Mouse (Mus musculus): ENCODE data around the gene Erc1.

Erc1 gene

DNA sequence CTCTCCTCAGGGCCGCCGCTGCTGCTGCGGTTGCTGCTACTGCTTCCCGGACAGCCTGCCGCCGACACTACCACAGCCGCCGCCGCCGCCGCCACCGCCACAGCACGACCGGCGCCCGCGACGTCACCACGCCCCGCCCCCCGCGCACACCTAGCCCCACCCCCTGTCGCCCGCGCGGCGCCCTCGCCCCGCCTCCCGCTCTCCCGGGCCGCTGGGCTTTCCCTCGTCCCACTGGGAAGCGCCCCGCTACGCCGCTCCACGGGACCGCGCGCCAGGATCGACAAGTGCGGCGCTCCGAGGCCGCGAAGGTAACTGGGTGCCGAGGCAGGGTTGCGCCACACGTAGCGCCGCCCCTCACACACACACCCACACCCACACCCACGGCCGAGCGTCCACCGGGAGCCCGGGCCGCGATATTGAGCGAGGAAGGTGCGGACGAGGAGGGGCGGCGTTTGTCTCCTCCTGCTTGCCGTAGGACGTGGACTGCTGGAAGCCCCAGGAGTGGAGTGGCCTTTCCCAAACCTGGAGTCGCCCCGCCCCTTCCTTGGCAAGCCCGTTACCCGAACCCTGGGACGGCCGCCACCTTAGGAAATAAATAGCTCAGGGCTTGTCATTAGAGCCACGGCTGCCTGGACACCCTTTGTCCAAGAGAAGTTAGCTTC, at the start of gene Erc1:
Erc1 (minus strand) TSS at position 134 of the 662 bp plus-strand sequence.
- CTCF ChIA-PET: no interaction called here

DNA sequence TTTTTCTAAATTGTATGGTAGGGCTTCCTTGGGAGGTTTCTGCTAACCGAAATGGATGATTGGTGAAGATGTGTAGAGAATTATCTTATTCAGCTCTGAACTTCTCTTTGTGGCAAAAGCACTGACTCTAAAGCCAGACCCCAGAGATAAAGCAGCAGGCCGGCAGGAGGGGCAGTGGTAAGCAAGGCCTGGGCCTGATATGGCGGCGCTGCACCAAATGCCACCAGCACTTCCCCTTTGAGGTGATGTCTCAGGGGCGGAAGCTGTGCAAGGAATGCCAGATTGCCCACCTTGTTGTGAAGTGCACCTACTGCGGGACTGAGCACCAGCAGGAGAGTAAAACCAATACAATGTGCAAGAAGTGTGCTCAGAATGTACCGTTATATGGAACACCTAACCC, 44.7 kb upstream of the Erc1 start:
- CTCF ChIA-PET: no interaction called here

DNA sequence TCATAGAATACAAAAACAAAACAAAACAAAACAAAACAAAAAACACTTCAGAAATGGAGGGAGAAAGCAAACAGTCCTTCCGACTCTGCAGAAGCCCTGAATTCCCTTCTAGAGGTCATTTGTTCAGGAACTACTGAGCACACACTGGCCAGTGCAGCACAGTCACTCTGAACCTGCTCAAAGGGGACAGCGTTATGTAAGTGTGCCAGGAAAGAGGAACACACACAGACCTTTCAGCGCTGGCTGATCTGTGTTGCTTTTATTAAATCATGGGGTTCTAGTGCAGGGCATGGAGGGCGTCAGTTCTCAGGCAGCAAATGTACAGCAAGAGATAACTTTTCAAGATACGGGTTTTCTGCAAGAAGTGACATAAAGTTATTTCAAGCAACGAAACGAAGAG, 35.2 kb upstream of the Erc1 start:
- CTCF ChIA-PET: interaction anchor here (0.7 kb wide), 1 partner anchor 325 kb away, joined by 9 read pairs; no protein-coding TSS in a partner anchor

DNA sequence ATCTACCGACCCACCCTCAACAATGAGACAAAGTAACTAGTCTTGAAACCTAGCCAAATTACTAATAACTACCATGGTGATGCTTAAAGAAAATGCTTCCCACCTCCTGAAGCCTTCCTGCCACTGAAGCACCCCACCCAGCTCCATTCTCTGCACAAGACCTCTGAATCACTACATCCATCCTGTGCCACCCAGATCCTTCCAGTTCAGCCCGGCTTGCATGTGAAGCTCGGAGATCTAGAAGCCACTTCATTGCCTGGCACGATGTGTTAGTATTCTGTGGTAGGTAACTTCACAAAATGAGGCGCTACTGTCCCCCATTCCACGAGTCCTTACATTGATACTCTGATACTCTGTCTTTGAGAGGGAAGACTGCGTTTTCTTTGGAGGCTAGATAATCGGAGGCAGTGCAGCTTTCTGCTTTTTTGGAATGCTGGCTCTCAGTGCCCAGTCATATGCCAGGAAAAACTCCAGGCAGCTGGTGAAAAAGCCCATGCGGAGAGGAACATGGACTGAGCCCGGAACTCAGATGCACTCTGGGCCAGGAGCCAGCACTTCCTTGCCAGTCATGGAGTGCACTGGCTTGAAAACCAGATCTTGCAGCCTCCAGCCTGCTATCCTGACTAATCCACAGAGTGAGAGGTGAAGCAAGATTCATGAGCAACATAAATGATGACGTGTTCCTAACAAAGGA, 16.5 kb upstream of the Erc1 start:
- CTCF ChIA-PET: no interaction called here

- CTCF ChIA-PET: no interaction called here
Measured at GRCm38 (mm10) chr6:119861519-119861918, 13.6 kb upstream of the Erc1 start.

DNA sequence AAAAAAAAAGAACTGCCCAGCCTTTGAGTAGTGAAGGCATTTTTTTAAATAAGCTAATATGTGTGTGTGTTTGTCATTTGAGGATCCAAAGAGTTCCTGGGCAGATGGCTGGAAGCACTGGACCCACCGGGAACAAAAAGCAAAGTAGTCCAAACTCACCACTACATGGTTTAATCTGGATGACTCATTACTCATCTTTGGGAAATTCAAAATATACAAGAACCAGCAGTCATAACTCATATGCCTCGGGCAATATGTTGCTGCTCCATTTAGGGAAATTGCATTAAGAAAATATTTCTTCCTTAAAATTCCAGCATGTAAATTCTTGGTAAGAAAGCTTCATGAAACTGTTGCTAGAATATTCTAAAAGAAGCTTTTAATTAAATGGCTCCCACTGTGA, 12.3 kb upstream of the Erc1 start:
- CTCF ChIA-PET: no interaction called here

- CTCF ChIA-PET: interaction anchor here (0.6 kb wide), 1 partner anchor 338 kb away, joined by 5 read pairs; no protein-coding TSS in a partner anchor
Measured at GRCm38 (mm10) chr6:119855471-119855870, 7.5 kb upstream of the Erc1 start.

DNA sequence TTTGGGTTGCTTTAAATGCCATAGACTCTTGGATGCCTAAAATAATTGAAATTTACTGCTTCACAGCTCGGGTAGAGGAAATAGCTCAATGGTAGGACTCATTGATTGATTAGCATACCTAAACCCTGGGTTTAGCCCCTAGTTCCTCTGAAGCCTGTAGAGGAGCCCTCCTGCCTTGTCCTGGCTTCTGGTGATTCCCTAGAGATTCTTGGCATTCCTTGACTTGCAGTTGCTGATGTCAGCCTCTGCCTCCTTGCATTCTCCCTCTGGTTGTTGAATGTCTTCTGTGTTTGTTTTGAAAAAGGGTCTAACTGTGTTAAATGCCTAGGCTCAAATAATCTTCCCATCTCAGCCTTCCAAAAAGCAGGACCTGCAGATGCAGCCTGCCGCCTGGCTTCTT, 6.2 kb upstream of the Erc1 start:
- CTCF ChIA-PET: interaction anchor here (0.5 kb wide), 1 partner anchor 598 kb away, joined by 3 read pairs; no protein-coding TSS in a partner anchor

DNA sequence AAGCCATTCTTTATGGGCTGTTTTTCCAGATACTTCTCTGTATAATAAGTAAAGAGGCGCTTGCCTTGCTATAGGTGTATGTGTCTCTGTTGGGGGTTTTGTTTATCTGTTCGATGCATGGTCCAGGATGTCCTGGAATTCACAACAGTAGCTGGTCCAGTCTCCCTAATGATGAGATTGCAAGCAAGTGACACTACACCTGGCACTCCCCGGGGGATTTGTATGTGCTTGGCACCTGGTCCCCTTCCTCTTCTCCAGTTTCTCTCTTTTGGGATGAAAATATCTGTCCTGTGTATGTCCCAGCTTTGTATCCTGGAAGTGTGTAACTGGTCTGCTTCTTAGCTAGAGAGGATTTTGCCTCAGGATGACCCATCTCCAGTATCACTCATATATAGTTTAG, 1.9 kb upstream of the Erc1 start:
- CTCF ChIA-PET: no interaction called here

DNA sequence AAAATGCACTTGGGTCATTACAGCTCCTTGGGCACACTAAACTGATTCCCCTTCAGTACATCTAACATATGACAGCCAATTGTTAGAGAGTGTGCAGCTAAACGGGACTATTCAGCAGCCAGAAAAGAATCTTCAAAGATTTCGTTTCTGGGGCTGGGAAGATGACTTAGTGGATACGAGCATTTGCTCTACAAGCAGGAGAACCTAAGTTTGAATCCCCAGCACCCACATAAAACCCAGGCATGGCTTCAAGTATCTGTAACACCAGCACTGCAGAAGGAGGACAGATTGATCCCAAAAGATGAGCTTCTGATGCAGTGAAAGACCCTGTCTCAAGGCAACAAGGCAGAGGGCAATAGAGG, 1.4 kb upstream of the Erc1 start:
- CTCF ChIA-PET: no interaction called here

- CTCF ChIA-PET: no interaction called here
Measured at GRCm38 (mm10) chr6:119848696-119849347, 855 bp upstream of the Erc1 start.

- CTCF ChIA-PET: no interaction called here
Measured at GRCm38 (mm10) chr6:119847518-119848033, 391 bp downstream of the Erc1 start.

DNA sequence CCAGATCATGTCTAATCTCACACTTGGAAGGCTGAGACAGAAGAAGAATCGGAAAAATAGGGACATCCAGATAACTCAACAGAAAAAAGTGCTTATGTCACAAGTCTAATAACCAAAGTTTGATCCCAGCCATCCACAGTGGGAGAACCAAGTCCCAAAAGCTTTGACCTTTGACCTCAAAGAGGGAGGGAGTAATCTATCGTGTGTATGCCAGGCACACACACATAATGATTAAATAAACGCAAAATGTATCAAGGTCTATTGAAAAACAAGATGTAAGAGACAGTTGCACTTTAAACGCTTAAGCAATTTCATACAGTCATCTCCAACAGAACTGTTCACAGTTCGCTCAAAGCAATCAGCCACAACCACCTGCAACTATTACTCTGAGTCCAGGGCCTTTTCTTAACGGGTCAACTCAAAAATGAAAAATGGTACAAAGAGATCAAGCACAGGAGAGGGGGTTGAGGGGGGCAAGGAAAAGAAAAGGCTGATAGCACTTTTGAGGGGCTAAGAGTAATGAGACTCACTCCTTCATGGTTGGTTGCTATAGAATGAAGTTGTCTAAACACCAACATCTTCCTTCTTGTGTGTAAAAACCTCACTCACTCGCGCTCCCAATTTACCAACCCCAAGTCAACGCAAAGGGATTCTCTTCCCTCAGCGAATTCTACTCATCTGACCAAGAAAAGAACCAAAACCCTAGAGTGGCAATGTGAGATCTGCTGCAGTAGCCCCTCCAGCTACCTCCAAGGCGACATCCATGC, 1.0 kb downstream of the Erc1 start:
- CTCF ChIA-PET: no interaction called here

DNA sequence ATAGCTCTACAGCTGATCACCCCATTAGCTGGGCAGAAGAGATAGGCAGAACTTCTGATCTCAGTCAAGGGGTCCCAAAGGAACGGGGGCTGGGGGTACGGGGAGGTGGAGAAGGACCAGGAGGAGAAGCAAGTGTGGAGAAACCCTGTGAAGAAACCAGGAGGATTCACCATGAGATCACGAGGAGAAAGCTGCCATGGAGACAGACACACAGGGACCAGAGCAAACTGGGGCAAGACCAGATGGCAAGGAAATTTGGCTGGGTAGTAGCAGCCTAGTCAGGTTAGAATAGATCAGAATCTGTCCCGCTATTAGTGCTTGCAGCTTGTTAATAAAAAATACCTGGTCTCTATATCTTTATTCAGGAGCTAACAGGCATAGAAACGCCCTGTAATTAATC, 18.0 kb downstream of the Erc1 start:
- CTCF ChIA-PET: no interaction called here

DNA sequence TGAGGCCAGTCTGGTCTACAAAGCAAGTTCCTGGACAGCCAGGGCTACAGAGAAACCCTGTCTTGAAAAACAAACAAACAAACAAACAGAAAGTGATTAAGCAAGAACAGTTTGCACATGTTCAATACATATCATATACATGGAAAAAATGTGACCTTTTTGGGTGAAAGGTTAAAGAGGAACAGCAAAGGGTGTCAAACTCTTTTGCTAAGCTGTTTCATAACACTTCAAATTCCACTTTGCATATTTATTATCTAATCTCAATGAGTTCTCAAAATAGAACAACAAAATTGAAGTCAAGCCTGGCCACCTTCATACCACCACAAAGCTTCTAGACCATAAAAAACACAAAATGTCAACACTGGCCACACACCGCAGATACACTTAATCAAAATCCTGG, 19.8 kb downstream of the Erc1 start:
- CTCF ChIA-PET: no interaction called here

GRCm38 (mm10) chr6:119826701-119827100, 21.3 kb downstream of the Erc1 start:
- CTCF ChIA-PET: no interaction called here

DNA sequence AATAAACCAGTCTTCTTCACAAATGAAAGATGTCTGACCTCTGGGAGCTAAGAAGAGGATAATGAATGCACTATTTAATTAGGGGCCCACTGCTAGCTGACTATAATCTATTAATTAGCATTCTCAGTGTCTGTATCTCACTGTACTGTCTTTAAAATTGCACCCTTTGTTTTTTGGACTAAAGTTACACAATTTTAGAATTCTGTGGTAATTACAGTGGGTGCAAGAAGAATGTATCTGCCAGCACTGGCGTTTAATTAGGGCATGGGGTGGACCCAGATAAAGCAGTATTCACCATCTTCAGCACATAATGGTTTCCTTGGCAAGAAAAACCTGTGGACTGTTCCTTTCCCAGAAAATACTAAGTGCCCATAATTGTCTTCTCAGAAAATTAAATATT, 25.8 kb downstream of the Erc1 start:
- CTCF ChIA-PET: no interaction called here

DNA sequence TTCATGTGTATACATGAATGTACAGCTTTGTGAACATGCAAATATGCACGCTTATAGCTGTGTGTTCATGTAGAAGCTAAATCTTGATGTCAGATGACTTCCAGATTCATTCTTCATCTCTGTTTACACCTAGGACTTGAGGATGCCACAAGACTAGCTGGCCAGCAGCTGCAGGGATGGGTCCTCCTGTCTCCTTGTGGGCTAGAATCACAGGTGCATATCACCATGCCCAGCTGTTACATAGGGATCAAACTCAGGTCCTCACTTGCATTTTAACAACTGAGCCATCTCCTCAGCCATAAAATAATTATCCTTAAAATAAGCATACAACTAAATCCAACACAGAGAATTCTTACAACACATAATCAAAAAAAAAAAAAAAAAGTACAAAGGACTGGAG, 26.8 kb downstream of the Erc1 start:
- CTCF ChIA-PET: no interaction called here

DNA sequence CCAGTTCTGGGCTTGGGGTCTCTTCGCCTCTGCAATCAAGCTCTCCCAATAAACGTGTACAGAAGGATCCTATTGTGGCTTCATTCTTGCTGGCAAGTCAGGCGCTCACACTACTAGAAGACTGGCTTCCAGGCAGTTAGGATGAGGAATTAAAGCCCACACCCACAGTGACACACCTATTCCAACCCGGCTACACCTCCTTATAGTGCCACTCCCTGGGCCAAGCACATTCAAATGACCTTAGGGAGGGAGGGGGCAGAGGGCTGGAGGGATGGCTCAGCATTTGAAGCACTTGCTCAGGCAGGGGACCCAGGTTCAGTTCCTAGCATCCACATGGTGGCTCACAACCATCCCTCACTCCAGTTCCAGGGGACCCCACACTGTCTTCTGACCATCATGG, 29.4 kb downstream of the Erc1 start:
- CTCF ChIA-PET: no interaction called here

DNA sequence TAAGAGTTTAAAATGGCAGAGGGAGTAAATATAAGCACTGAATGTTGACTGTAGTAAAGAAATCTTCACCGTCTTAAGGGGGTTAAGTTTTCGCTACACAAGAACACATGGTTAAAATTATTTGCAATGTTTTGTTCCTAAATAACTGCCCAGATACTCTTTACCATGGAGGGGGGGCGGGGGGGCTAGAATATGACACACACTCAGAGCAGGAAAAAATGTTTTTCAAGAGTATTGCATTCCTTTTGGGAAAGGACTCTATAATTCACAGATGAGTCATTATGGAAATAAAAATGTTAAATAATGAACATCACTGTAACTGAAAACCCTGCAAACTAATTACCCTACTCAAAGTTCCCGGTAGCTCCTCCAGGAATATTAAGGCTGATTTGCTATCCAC, 32.5 kb downstream of the Erc1 start:
- CTCF ChIA-PET: no interaction called here

GRCm38 (mm10) chr6:119813055-119813454, 34.9 kb downstream of the Erc1 start:
- CTCF ChIA-PET: interaction anchor here (0.5 kb wide), 1 partner anchor 426 kb away, joined by 3 read pairs; no protein-coding TSS in a partner anchor

Data from spleen, embryonic (tissue).